Mouse (Mus musculus) intestine, postnatal 0 days (tissue): ENCODE results near the gene Hbq1b. TPM values are rescaled to one million over a fixed set of nuclear protein-coding genes. Genes with fewer than 3 reads are reported as not detected.

Experiments used
- ATAC-seq: fragments of 200-750 bp; cut with Nextera tagmentation; 2 replicates; pipeline ENCODE4 v1.8.0; 2017; ENCODE audit warnings: mild to moderate bottlenecking, moderate TSS enrichment, moderate library complexity
- H3K27ac ChIP-seq: fragments of 300-500 bp; sonication (generic); 2 replicates; pipeline ENCODE4 v1.5.1; 2014; ENCODE audit warnings: mild to moderate bottlenecking, low read depth, low read length, moderate library complexity
- H3K27me3 ChIP-seq: fragments of 300-500 bp; sonication (generic); replicated peaks from 2 replicates; pipeline ENCODE4 v1.6.1; 2014; ENCODE audit warnings: low read length, mixed read lengths; ENCODE audit not compliant: control insufficient read depth, insufficient read depth
- H3K36me3 ChIP-seq: fragments of 300-500 bp; sonication (generic); 2 replicates; pipeline ENCODE4 v1.6.1; 2014; ENCODE audit warnings: mild to moderate bottlenecking, moderate library complexity; ENCODE audit not compliant: control insufficient read depth, insufficient read depth
- H3K4me1 ChIP-seq: fragments of 300-500 bp; sonication (generic); replicated peaks from 2 replicates; pipeline ENCODE4 v1.6.1; 2014; ENCODE audit warnings: antibody characterized with exemption, low read length, mixed read lengths; ENCODE audit not compliant: control insufficient read depth, insufficient read depth
- H3K4me2 ChIP-seq: fragments of 300-500 bp; sonication (generic); replicated peaks from 2 replicates; pipeline ENCODE4 v1.6.1; 2014; ENCODE audit warnings: low read depth, mild to moderate bottlenecking, moderate library complexity
- H3K4me3 ChIP-seq: fragments of 300-500 bp; sonication (generic); 2 replicates; pipeline ENCODE4 v1.5.1; 2014; ENCODE audit warnings: low read depth, low read length
- H3K9ac ChIP-seq: fragments of 300-500 bp; sonication (generic); 2 replicates; pipeline ENCODE4 v1.6.1; 2014; ENCODE audit warnings: mild to moderate bottlenecking, low read depth, low read length
- H3K9me3 ChIP-seq: fragments of 300-500 bp; sonication (generic); 2 replicates; pipeline ENCODE4 v1.6.1; 2016; ENCODE audit warnings: mixed run types; ENCODE audit not compliant: control insufficient read depth
- CTCF ChIP-seq: sonication (generic); IDR thresholded peaks from 2 replicates; pipeline ENCODE4 v1.5.1; 2016; ENCODE audit warnings: low read depth, mild to moderate bottlenecking, control low read depth, antibody characterized with exemption, moderate library complexity
- WGBS: fragments of 180-500 bp; shearing (Covaris S2); extraction: QIAGEN DNeasy Blood & Tissue Kit; methylation state at CpG from one replicate; pipeline ENCODE4 v1.1.7; 2014; 5-methylcytosine and 5-hydroxymethylcytosine counted together
- polyA plus RNA-seq: library from polyadenylated mRNA; unstranded; fragments of >200 nt; fragmentation: Nextera tagmentation; extraction: Ambion mirVana; gene quantifications from 2 replicates; pipeline ENCODE4 v1.2.1, GENCODE M21; 2015

Gene Hbq1b
- polyA plus RNA-seq, 1 experiment from 2014 or later = not detected

DNA sequence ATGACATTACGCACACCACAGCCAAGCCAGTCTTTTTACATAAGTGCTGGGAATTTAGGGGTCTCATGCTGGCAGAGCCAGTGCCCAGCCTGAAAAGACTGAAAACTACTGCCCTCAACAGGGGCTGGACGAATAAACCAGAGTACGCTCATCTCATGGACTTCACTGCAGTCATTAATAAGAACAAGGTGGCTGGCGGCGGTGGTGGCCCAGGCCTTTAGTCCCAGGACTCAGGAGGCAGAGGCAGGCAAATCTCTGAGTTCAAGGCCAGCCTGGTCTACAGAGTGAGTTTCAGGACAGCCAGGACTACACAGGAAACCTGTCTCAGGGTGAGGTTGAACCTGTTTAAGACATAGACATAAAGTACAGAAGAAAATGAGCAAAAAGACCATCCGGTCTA, 20.6 kb upstream of the Hbq1b start:
- no peak overlapping the region for H3K9ac ChIP-seq
- H3K27ac ChIP-seq = no peak overlapping the region
- WGBS = 91% methylated on average over 6 of the region's 6 CpGs
- no peaks in the 10 kb centered on the region; the same call in 1 of the 2 replicates for H3K27me3 ChIP-seq
- H3K36me3 ChIP-seq = peaks cover 14% of the 10 kb centered on the region; the same call in 1 of the 2 replicates
- H3K4me1 ChIP-seq = peaks cover 3% of the 10 kb centered on the region; the same call in 1 of the 2 replicates
- no peak overlapping the region for H3K4me3 ChIP-seq
- TF ChIP-seq CTCF = no peak
- no peaks in the 10 kb centered on the region for H3K9me3 ChIP-seq
- no peak for ATAC-seq
- H3K4me2 ChIP-seq = no peak overlapping the region

GRCm38 (mm10) chr11:32266776-32267175, 20.0 kb upstream of the Hbq1b start:
- Histone ChIP-seq H3K27ac (peak overlapping the region; percentile 89; the same call in 1 of the 2 replicates), H3K9me3 (no peaks in the 10 kb centered on the region), H3K4me2 (peak overlapping the region; percentile 86), H3K4me3 (peak overlapping the region; percentile 84), H3K4me1 (peaks cover 3% of the 10 kb centered on the region; the same call in 1 of the 2 replicates), H3K36me3 (peaks cover 10% of the 10 kb centered on the region; the same call in 1 of the 2 replicates), H3K9ac (peak overlapping the region; percentile 93), H3K27me3 (no peaks in the 10 kb centered on the region; the same call in 1 of the 2 replicates)
- 15% methylated on average over 6 of the region's 6 CpGs for WGBS
- ATAC-seq = no peak
- TF ChIP-seq CTCF = no peak

DNA sequence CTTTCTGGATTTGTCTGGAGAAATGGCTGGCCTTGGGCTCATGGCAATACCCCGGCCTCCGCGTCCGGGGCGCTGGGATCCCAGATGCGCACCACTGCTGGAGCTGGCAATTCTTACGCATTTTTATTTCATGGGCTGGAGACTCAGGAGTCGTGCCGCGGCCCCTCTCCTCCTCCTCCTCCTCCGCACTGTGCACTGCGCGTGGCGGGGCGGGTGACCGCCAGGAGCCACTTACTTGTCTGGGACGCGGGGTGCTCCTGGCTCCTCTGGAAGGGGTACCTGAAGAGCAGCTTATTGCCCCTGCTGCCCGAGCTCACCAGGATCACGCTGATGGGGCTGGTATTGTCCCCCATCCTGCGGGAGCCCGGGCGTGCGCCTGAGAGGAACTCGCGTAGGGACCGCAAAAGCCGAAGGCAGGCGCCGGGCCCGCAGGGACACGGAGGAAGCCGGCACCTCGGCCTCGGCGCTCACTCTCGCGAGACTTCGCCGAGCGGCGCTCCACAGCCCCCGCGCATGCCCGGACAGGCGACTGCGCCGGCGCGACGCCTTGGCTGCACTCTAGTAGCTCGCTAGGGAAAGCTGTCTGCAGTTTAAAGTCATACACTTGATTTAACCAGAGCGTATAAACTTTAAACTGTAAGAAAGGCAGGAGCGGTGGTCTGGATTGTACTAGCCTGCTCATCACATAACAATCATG, 19.4 kb upstream of the Hbq1b start, which contains the start of gene Nprl3:
Nprl3 (minus strand) TSS at position 520 of the 697 bp plus-strand sequence.
- peak; percentile 99 for ATAC-seq
- under 1% methylated on average over 54 of the region's 54 CpGs for WGBS
- peaks cover 4% of the 10 kb centered on the region; the same call in 1 of the 2 replicates for H3K36me3 ChIP-seq
- H3K27ac ChIP-seq = peak within 1 kb of the TSS; percentile 89
- H3K4me3 ChIP-seq = peak within 1 kb of the TSS; percentile 84
- H3K9ac ChIP-seq = peak within 1 kb of the TSS; percentile 93
- TF ChIP-seq CTCF = peak; percentile 17; the same call in 1 of the 2 replicates
- peak within 1 kb of the TSS; percentile 86 for H3K4me2 ChIP-seq
- no peaks in the 10 kb centered on the region; the same call in 1 of the 2 replicates for H3K27me3 ChIP-seq
- peaks cover 3% of the 10 kb centered on the region; the same call in 1 of the 2 replicates for H3K4me1 ChIP-seq
- H3K9me3 ChIP-seq = no peaks in the 10 kb centered on the region

DNA sequence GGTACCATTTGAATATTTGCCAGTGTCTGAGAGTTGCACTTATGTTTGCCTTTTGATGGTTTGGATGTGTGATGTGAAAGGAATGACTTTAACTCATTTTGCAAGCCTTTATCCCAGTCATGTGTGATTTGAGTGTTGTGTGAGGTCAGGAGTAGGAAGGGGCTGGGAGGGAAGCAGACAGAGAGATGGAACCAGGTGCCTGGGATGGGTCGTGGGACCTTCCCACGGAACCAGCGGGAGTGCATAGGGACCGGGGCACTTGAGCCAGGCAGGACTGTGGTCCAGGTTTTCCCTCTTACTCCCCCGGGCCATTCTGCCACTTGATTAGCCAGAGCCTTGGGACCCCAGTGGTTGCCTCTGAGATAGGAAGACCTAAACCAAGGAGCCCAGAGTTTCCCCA, 18.8 kb upstream of the Hbq1b start:
- peak overlapping the region; percentile 84 for H3K4me3 ChIP-seq

DNA sequence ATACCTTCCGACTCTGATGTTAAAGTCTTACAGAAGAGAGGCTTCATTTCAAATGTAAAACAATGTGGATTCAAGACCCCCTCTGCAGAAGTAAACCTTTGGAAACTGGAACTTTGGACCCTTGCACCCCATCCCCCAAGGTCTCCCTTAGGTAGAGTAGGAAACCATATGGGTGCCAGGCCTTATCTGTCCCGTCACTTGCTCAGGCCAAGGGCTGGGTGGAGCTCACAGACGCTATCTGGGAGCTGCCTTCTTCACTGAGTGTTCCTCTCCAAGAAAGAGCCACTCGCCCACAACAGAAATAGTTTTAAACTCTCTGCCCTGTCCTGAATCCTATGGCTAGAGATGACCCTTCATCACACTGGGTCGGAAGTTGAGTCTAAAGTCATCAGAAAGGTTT, 17.8 kb upstream of the Hbq1b start:
- H3K27me3 ChIP-seq = no peaks in the 10 kb centered on the region; the same call in 1 of the 2 replicates
- H3K4me3 ChIP-seq = no peak overlapping the region
- no peak for TF ChIP-seq CTCF
- H3K36me3 ChIP-seq = no peaks in the 10 kb centered on the region
- H3K4me2 ChIP-seq = no peak overlapping the region
- H3K4me1 ChIP-seq = peaks cover 3% of the 10 kb centered on the region; the same call in 1 of the 2 replicates
- H3K27ac ChIP-seq = no peak overlapping the region
- ATAC-seq = no peak
- H3K9ac ChIP-seq = no peak overlapping the region
- 69% methylated on average over 5 of the region's 5 CpGs for WGBS
- no peaks in the 10 kb centered on the region for H3K9me3 ChIP-seq

More for the DNA sequence above, 18.8 kb upstream of the Hbq1b start:
- 0 out of 2 replicates have a peak overlapping the region, but pooled peaks have one; percentile 89 for H3K27ac ChIP-seq
- peaks cover 3% of the 10 kb centered on the region; the same call in 1 of the 2 replicates for H3K4me1 ChIP-seq
- H3K4me2 ChIP-seq = peak overlapping the region; percentile 86
- ATAC-seq = peak; percentile 12; the same call in 1 of the 2 replicates
- TF ChIP-seq CTCF = no peak
- H3K9me3 ChIP-seq = no peaks in the 10 kb centered on the region
- H3K27me3 ChIP-seq = no peaks in the 10 kb centered on the region; the same call in 1 of the 2 replicates
- peak overlapping the region; percentile 93 for H3K9ac ChIP-seq
- H3K36me3 ChIP-seq = no peaks in the 10 kb centered on the region
- 27% methylated on average over 5 of the region's 5 CpGs for WGBS

DNA sequence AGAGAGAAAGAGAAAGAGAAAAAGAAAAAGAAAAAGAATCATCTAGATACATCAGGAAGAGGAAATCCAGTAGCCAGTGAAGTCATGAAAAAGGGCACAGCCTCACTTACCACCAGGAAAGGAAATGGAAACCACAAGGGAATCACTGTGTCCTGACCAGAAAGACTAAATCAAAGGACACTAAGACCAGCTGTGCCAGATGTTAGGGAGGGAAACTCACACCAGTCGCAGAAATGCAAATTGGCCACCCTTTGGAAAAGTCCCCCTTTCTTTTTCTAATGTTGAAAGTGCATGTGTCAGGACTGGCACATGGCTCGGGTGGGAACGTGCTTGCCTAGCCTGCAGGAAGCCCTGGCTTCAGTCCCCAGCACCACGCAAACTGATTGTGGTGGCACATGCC, 15.6 kb upstream of the Hbq1b start:
- Histone ChIP-seq H3K27me3 (peaks cover 1% of the 10 kb centered on the region), H3K4me2 (no peak overlapping the region), H3K36me3 (no peaks in the 10 kb centered on the region), H3K4me1 (peaks cover 3% of the 10 kb centered on the region; the same call in 1 of the 2 replicates), H3K9me3 (no peaks in the 10 kb centered on the region), H3K27ac (no peak overlapping the region), H3K9ac (no peak overlapping the region), H3K4me3 (no peak overlapping the region)
- no peak for TF ChIP-seq CTCF
- WGBS = 58% methylated on average over 4 of the region's 4 CpGs
- no peak for ATAC-seq
